Mouse (Mus musculus) neural tube, embryonic 15.5 days (tissue): ENCODE results near the gene Psmd1. TPM values are rescaled to one million over a fixed set of nuclear protein-coding genes. Genes with fewer than 3 reads are reported as not detected.
A peak's percentile ranks its signal among the peaks of the same experiment; 100 is the strongest.

Experiments used
- ATAC-seq: fragments of 200-750 bp; cut with Nextera tagmentation; 2 replicates; pipeline ENCODE4 v1.8.0; 2017; ENCODE audit warnings: mild to moderate bottlenecking, moderate TSS enrichment, moderate library complexity; ENCODE audit not compliant: low FRiP score
- H3K27ac ChIP-seq: fragments of 300-500 bp; sonication (generic); replicated peaks from 2 replicates; pipeline ENCODE4 v1.5.1; 2015; ENCODE audit warnings: mild to moderate bottlenecking, inconsistent platforms
- H3K27me3 ChIP-seq: fragments of 300-500 bp; sonication (generic); replicated peaks from 2 replicates; pipeline ENCODE4 v1.6.1; 2015; ENCODE audit warnings: inconsistent platforms
- H3K36me3 ChIP-seq: fragments of 300-500 bp; sonication (generic); 2 replicates; pipeline ENCODE4 v1.6.1; 2015; ENCODE audit warnings: inconsistent platforms
- H3K4me1 ChIP-seq: fragments of 300-500 bp; sonication (generic); 2 replicates; pipeline ENCODE4 v1.6.1; 2015; ENCODE audit warnings: inconsistent platforms
- H3K4me2 ChIP-seq: fragments of 300-500 bp; sonication (generic); 2 replicates; pipeline ENCODE4 v1.6.1; 2015; ENCODE audit warnings: inconsistent platforms, mild to moderate bottlenecking, moderate library complexity
- H3K4me3 ChIP-seq: fragments of 300-500 bp; sonication (generic); replicated peaks from 2 replicates; pipeline ENCODE4 v1.5.1; 2015; ENCODE audit warnings: mild to moderate bottlenecking, inconsistent platforms
- H3K9ac ChIP-seq: fragments of 300-500 bp; sonication (generic); replicated peaks from 2 replicates; pipeline ENCODE4 v1.6.1; 2015; ENCODE audit warnings: mild to moderate bottlenecking, inconsistent platforms
- H3K9me3 ChIP-seq: fragments of 300-500 bp; sonication (generic); replicated peaks from 2 replicates; pipeline ENCODE4 v1.6.1; 2016; ENCODE audit warnings: inconsistent platforms
- WGBS: fragments of 180-500 bp; shearing (Covaris S2); methylation state at CpG from one replicate; pipeline ENCODE4 v1.1.7; 2015; ENCODE audit warnings: mixed read lengths; 5-methylcytosine and 5-hydroxymethylcytosine counted together
- polyA plus RNA-seq: library from polyadenylated mRNA; unstranded; fragments of >200 nt; fragmentation: Nextera tagmentation; extraction: Ambion mirVana; gene quantifications from 2 replicates; pipeline ENCODE4 v1.2.1, GENCODE M21; 2015

Gene Psmd1
- polyA plus RNA-seq, 1 experiment from 2014 or later = 180 TPM

GRCm38 (mm10) chr1:86045848-86046805 lies 18.1 kb upstream of the Psmd1 start, which contains the start of gene 2810459M11Rik:
Gene 2810459M11Rik, plus strand, starts transcription at chr1:86045863.
- peak; percentile 86 for ATAC-seq
- H3K4me3 ChIP-seq = peak within 1 kb of the TSS; percentile 59
- no peaks in the 10 kb centered on the region for H3K36me3 ChIP-seq
- H3K4me2 ChIP-seq = peak within 1 kb of the TSS; percentile 92
- H3K9ac ChIP-seq = peak within 1 kb of the TSS; percentile 71
- no peaks in the 10 kb centered on the region for H3K9me3 ChIP-seq
- H3K27me3 ChIP-seq = peaks cover 48% of the 10 kb centered on the region
- WGBS = under 1% methylated on average over 109 of the region's 110 CpGs
- peak within 1 kb of the TSS; percentile 71 for H3K27ac ChIP-seq
- peaks cover 15% of the 10 kb centered on the region for H3K4me1 ChIP-seq

DNA sequence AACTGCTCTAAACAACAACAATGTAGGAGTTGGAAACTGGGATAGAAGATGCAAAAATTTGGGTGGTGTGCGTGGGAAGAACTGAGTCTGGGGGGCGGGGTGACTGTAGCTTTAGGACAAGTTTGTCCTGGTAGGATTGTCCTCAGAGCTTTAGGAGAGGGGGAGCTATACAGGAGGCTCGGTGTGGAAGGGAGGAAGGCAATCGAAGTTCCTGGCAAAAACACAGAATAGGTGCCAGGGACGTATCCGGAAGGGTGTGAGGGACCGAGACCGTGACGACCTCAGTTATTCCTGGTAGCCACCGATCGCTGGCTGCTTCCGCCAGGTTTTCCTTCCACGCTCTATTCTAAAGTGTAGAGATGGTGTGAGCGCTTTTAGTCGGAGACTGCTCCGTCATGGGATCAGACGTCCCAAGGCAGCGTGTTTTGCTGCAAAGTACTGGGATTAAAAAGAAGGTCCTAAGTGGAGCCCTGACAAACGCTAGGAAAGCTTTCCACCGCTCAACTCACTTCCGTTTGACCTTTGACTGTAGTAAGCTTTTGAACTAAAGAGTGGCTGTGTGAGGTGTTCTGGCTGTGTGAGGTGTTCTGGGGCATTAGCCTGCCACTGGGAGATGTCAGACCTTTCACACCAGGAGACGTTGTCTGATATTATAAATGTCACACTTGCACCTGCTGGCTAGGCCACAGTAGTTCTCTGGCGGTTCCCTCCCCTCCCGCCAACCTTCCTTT lies 17.2 kb upstream of the Psmd1 start:
- peak overlapping the region; percentile 71 for H3K9ac ChIP-seq
- 0 out of 2 replicates have a peak, but pooled peaks have one; percentile 18 for ATAC-seq

DNA sequence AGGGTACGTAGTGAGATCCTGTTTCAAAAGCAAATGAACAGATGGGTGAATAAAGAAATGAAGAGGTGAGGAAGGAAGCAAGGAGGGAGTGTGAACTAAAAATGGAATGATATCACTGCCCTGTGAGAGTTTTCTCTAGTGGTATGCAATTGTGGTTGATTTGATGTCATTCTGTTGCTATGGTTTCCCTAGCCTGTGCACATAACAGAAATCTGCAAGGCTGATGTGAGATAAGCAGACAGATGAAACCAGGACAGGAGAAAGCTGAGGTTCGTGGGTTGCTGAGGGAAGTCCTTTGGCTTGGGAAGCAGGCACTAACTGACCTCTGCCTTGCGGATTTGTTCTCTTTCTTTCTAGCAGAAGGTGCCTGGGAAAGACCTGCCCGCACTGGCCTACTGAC lies 16.0 kb upstream of the Psmd1 start:
- 94% methylated on average over 4 of the region's 4 CpGs for WGBS
- no peak for ATAC-seq
- H3K4me2 ChIP-seq = no peak overlapping the region
- H3K4me3 ChIP-seq = no peak overlapping the region
- H3K36me3 ChIP-seq = no peaks in the 10 kb centered on the region
- H3K9me3 ChIP-seq = no peaks in the 10 kb centered on the region
- H3K27me3 ChIP-seq = peaks cover 45% of the 10 kb centered on the region
- H3K27ac ChIP-seq = no peak overlapping the region
- H3K4me1 ChIP-seq = peaks cover 15% of the 10 kb centered on the region
- no peak overlapping the region for H3K9ac ChIP-seq

More for the DNA sequence above, 17.2 kb upstream of the Psmd1 start:
- peak overlapping the region; percentile 71; the same call in 1 of the 2 replicates for H3K27ac ChIP-seq
- H3K36me3 ChIP-seq = no peaks in the 10 kb centered on the region
- peaks cover 15% of the 10 kb centered on the region for H3K4me1 ChIP-seq
- WGBS = 12% methylated on average over 24 of the region's 24 CpGs
- peak overlapping the region; percentile 92 for H3K4me2 ChIP-seq
- peak overlapping the region; percentile 59 for H3K4me3 ChIP-seq
- no peaks in the 10 kb centered on the region for H3K9me3 ChIP-seq
- peaks cover 48% of the 10 kb centered on the region for H3K27me3 ChIP-seq

GRCm38 (mm10) chr1:86048744-86049143 lies 15.4 kb upstream of the Psmd1 start:
- WGBS = 91% methylated on average over 3 of the region's 3 CpGs
- Histone ChIP-seq H3K9ac (no peak overlapping the region), H3K27me3 (peaks cover 40% of the 10 kb centered on the region), H3K4me1 (peaks cover 15% of the 10 kb centered on the region), H3K27ac (no peak overlapping the region), H3K4me2 (no peak overlapping the region), H3K9me3 (no peaks in the 10 kb centered on the region), H3K4me3 (no peak overlapping the region), H3K36me3 (no peaks in the 10 kb centered on the region)
- no peak for ATAC-seq

- Histone ChIP-seq H3K27ac (peak overlapping the region; percentile 72), H3K27me3 (peaks cover 8% of the 10 kb centered on the region; the same call in 1 of the 2 replicates), H3K4me1 (peaks cover 6% of the 10 kb centered on the region; the same call in 1 of the 2 replicates), H3K4me3 (no peak overlapping the region), H3K9me3 (no peaks in the 10 kb centered on the region), H3K4me2 (no peak overlapping the region), H3K9ac (no peak overlapping the region), H3K36me3 (no peaks in the 10 kb centered on the region)
- WGBS = 71% methylated on average over 12 of the region's 12 CpGs
- peak; percentile 74 for ATAC-seq
These were observed 10.8 kb upstream of the Psmd1 start for GRCm38 (mm10) chr1:86053198-86053921.

DNA sequence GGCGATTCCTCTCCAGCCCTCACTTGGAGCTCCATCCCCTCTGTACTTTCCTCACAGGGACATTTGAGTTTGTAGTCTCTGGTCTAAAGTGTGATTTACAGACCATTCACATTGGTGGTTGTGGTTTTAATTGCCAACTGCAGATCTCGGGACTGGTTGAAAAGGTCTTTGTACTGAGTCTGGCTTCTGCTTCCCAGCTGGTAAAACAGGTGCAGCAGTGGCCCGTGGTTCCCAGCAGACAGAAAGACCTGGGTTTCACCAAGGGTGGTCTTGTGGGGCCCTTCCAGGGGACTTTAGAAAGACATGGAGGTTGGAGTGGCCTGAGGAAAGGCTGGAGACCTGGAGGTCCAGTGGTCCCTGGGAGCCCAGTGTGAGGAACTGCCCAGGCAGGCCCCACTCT lies 9.2 kb upstream of the Psmd1 start:
- no peak overlapping the region for H3K4me3 ChIP-seq
- no peak overlapping the region for H3K9ac ChIP-seq
- no peaks in the 10 kb centered on the region for H3K27me3 ChIP-seq
- peaks cover 13% of the 10 kb centered on the region for H3K4me1 ChIP-seq
- 16% methylated on average over 3 of the region's 3 CpGs for WGBS
- no peaks in the 10 kb centered on the region for H3K36me3 ChIP-seq
- no peaks in the 10 kb centered on the region for H3K9me3 ChIP-seq
- no peak for ATAC-seq
- no peak overlapping the region for H3K4me2 ChIP-seq
- H3K27ac ChIP-seq = no peak overlapping the region; the same call in 1 of the 2 replicates

GRCm38 (mm10) chr1:86056284-86056683 lies 7.9 kb upstream of the Psmd1 start:
- Histone ChIP-seq H3K36me3 (no peaks in the 10 kb centered on the region), H3K4me2 (no peak overlapping the region), H3K9me3 (no peaks in the 10 kb centered on the region), H3K4me1 (peaks cover 13% of the 10 kb centered on the region), H3K27ac (no peak overlapping the region), H3K9ac (no peak overlapping the region), H3K27me3 (no peaks in the 10 kb centered on the region), H3K4me3 (no peak overlapping the region)
- 90% methylated on average over 4 of the region's 4 CpGs for WGBS
- no peak for ATAC-seq

DNA sequence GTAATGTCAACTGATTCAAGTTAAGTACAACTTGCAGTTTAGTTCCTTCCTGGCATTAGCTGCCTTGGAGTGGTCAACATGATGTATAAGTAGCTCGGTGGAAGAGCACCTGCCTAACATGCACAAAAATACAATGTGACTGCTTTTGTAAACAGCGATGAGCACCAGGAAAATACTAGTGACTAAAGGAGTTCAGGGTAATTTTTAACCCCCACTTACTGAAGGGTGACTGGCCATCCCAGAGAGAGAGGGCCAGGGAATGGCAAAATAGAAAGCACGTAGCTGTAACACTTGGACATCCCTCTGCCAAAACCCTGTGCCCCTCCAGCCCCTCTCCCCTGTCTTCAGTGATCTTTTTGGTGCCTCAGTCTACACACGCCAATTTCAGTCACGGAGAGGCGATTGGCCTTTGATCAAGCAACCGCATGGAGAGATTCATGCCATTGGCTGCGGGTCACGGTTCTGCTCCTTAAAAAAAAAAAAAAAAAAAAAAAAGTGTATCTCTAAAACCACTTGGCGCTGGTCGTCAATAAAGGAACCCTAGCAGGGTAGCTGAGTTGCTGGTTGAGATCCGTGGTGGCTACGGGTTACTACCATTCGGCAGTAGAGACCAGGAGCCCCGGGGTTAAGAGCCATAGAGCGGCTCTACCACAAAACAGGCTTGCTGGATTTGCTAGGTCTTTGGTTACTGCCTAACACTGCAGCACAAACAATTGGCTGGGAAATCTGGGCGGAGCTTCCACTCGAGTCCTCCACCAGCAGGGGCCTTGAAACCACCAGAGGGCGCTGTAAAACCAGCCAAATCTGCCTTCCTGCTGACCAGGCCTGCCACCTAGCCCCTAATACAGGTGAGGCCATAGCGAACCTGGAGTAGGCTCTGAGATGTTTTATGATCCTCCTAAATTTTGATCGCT lies 5.1 kb upstream of the Psmd1 start:
- H3K9ac ChIP-seq = peak overlapping the region; percentile 45; the same call in 1 of the 2 replicates
- H3K4me2 ChIP-seq = peak overlapping the region; percentile 62
- H3K9me3 ChIP-seq = no peaks in the 10 kb centered on the region
- peak overlapping the region; percentile 77 for H3K27ac ChIP-seq
- no peaks in the 10 kb centered on the region for H3K36me3 ChIP-seq
- peak; percentile 85 for ATAC-seq
- WGBS = 10% methylated on average over 21 of the region's 21 CpGs
- H3K4me1 ChIP-seq = peaks cover 9% of the 10 kb centered on the region
- no peaks in the 10 kb centered on the region for H3K27me3 ChIP-seq
- H3K4me3 ChIP-seq = peak overlapping the region; percentile 38

DNA sequence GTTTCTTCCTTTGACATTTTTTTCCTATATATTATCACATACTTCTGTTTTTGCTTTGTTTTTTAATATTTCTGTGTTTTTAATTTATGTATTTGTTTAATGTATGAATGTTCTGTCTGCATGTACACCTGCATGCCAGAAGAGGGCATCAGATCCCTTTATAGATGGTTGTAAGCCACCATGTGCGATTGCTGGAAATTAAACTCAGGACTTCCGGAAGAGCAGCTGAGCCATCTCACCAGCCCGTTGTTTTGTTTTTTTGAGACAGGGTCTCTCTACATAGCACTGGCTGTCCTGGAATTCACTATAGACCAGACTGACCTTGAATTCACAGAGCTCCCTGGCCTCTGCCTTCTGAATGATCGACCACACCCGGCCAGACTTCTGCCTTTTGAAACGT lies 1.7 kb upstream of the Psmd1 start:
- no peak for ATAC-seq
- H3K4me1 ChIP-seq = peaks cover 23% of the 10 kb centered on the region
- no peak overlapping the region for H3K4me2 ChIP-seq
- no peak overlapping the region for H3K9ac ChIP-seq
- no peaks in the 10 kb centered on the region for H3K36me3 ChIP-seq
- 0 out of 2 replicates have a peak, but pooled peaks cover 2% of the 10 kb centered on the region for H3K9me3 ChIP-seq
- no peak overlapping the region for H3K27ac ChIP-seq
- no peaks in the 10 kb centered on the region for H3K27me3 ChIP-seq
- no peak overlapping the region for H3K4me3 ChIP-seq
- WGBS = 87% methylated on average over 6 of the region's 6 CpGs

DNA sequence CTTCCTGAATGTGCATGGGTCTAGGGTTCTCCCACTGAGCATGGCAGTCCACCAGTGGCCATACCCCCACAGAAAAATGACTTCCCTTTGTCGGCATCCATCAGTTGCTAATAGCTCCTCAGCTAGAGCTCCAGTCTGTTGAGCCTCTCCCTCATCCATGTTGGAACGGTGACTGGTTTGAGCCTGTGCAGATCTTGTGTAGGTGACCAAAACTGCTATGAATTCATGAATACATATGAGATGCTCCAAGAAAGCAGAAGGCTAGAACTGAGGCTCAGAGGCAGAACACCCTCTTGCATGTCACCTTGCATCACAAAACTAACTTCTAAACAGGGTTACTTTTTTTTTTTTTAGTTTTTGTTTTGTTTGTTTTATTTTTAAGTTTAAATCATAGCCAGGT lies 12.4 kb downstream of the Psmd1 start:
- H3K4me3 ChIP-seq = no peak overlapping the region
- peaks cover 70% of the 10 kb centered on the region for H3K36me3 ChIP-seq
- H3K9ac ChIP-seq = no peak overlapping the region
- no peak overlapping the region for H3K27ac ChIP-seq
- WGBS = 99% methylated on average over 2 of the region's 2 CpGs
- ATAC-seq = no peak
- no peak overlapping the region for H3K4me2 ChIP-seq
- no peaks in the 10 kb centered on the region for H3K9me3 ChIP-seq
- H3K4me1 ChIP-seq = no peaks in the 10 kb centered on the region
- H3K27me3 ChIP-seq = no peaks in the 10 kb centered on the region
